Mouse (Mus musculus): Measurements from ENCODE around the gene Med31. TPM values are rescaled to one million over a fixed set of nuclear protein-coding genes. Genes with fewer than 3 reads are reported as not detected.
"Not testable (repeated sequence)": the region's sequence is repeated elsewhere in the genome, so short reads cannot be mapped to it uniquely, and the experiment has no call there.

Med31 gene
- polyA plus RNA-seq, 1 experiment from 2014 or later: 57.6 TPM

- peaks cover 47% of the 10 kb centered on the region for H3K36me3 ChIP-seq
- ATAC-seq (ENCODE audit: low FRiP score): no peak
Measured at GRCm38 (mm10) chr11:72190857-72191256, 24.5 kb downstream of the Med31 start.

GRCm38 (mm10) chr11:72184252-72184651 lies 31.1 kb downstream of the Med31 start:
- WGBS: 85% methylated on average over 4 of the region's 4 CpGs
- no peak overlapping the region for H3K9ac ChIP-seq
- H3K27me3 ChIP-seq: no peaks in the 10 kb centered on the region
- no peak for ATAC-seq (ENCODE audit: low FRiP score)
- H3K4me1 ChIP-seq: no peaks in the 10 kb centered on the region
- H3K36me3 ChIP-seq: peaks cover 51% of the 10 kb centered on the region
- no peak overlapping the region for H3K4me2 ChIP-seq (replicated peaks)
- H3K9me3 ChIP-seq (replicated peaks): no peaks in the 10 kb centered on the region
- no peak overlapping the region for H3K4me3 ChIP-seq
- no peak overlapping the region for H3K27ac ChIP-seq

More at GRCm38 (mm10) chr11:72190857-72191256, 24.5 kb downstream of the Med31 start:
- no peaks in the 10 kb centered on the region for H3K9me3 ChIP-seq (replicated peaks)
- no peak overlapping the region for H3K4me2 ChIP-seq (replicated peaks)
- no peaks in the 10 kb centered on the region for H3K4me1 ChIP-seq
- 85% methylated on average over 1 of the region's 1 CpGs for WGBS
- H3K27ac ChIP-seq: no peak overlapping the region
- H3K27me3 ChIP-seq: no peaks in the 10 kb centered on the region
- H3K4me3 ChIP-seq: no peak overlapping the region
- H3K9ac ChIP-seq: no peak overlapping the region

DNA sequence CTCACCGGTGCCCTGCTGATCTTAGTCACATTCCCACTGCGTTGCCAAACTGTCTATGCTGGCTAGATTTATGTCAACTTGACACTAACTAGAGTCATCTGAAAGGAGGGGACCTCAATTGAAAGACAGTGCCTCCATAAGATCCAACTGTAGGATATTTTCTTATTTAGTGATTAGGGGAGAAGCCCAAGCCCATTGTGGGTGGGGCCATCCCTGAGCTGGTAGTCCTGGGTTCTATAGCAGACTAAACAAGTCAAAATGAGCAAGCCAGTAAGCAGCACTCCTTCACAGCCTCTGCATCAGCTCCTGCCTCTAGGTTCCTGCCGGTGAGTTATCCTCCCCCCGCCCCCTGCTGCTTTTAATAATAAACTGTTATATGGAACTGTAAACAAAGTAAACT lies 34.3 kb downstream of the Med31 start:
- Histone ChIP-seq H3K9ac (no peak overlapping the region), H3K9me3 (replicated peaks) (no peaks in the 10 kb centered on the region), H3K36me3 (peaks cover 46% of the 10 kb centered on the region), H3K4me3 (no peak overlapping the region), H3K27ac (no peak overlapping the region), H3K4me1 (no peaks in the 10 kb centered on the region), H3K4me2 (replicated peaks) (no peak overlapping the region), H3K27me3 (no peaks in the 10 kb centered on the region)
- 86% methylated on average over 4 of the region's 4 CpGs for WGBS
- ATAC-seq (ENCODE audit: low FRiP score): no peak

DNA sequence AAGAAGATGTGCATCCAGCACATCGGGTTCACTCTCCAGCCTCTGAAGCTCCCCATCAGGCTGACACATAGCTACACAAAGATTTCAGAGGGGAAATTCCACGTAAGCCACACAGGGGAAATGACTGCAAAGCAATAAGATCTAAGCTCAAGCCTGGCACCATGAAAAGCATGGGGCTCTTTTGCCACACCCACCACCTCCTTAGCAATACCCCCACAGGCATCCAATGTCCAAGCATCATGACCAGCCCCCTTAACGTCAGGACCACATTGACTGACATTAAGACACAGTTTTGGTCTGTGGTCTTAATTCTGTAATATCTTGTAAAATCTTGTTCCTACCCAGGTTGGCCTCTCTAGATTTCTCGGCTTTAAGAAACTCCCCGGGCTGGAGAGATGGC lies 34.8 kb downstream of the Med31 start:
- 87% methylated on average over 5 of the region's 5 CpGs for WGBS
- H3K4me2 ChIP-seq (replicated peaks): no peak overlapping the region
- H3K9ac ChIP-seq: no peak overlapping the region
- no peaks in the 10 kb centered on the region for H3K9me3 ChIP-seq (replicated peaks)
- H3K4me1 ChIP-seq: no peaks in the 10 kb centered on the region
- no peak overlapping the region for H3K4me3 ChIP-seq
- no peak overlapping the region for H3K27ac ChIP-seq
- ATAC-seq (ENCODE audit: low FRiP score): no peak
- H3K27me3 ChIP-seq: no peaks in the 10 kb centered on the region
- H3K36me3 ChIP-seq: peaks cover 48% of the 10 kb centered on the region

DNA sequence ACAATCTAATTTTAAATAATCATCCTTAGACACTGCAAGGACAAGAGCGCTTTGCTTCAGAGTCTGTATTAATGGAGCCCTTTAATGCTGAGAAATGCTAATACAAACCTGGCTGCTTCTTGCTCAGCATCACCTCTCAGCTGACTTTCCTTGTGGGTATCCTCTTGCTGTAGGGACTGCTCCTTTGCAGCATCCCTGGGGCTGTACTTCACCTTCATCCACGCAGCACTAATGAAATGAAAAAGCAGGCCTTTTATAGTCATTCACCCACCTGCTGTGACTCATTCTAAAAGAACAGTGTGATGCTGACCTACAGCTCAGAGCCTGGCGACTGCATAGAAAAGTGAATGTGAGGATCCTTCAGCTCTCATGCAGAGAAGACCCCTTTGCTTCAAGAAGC lies 38.8 kb downstream of the Med31 start:
- no peak overlapping the region for H3K4me2 ChIP-seq (replicated peaks)
- 24% methylated on average over 3 of the region's 3 CpGs for WGBS
- H3K4me3 ChIP-seq: no peak overlapping the region
- no peak overlapping the region for H3K9ac ChIP-seq
- no peaks in the 10 kb centered on the region for H3K9me3 ChIP-seq (replicated peaks)
- no peak overlapping the region for H3K27ac ChIP-seq
- no peaks in the 10 kb centered on the region for H3K27me3 ChIP-seq
- H3K36me3 ChIP-seq: peaks cover 62% of the 10 kb centered on the region
- H3K4me1 ChIP-seq: no peaks in the 10 kb centered on the region
- ATAC-seq (ENCODE audit: low FRiP score): no peak

DNA sequence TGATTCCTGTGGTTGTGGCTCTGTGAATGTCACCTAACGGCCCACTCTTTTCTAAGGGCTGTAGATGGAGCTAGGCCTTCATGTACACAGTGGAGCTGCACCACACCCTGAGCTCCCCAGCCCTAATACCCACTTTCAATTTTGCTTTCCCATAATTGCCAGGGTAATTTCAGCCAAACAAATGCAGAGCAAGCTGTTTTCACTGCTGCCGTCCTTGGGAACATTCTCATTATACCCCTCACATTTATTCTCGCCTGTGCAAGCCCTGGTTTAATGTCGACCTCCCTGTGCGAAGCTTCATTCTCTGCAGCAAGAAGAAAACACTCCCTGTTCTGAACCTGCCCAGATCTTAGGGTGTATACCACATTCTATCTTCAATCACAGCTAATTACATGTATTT lies 39.4 kb downstream of the Med31 start:
- H3K4me1 ChIP-seq: no peaks in the 10 kb centered on the region
- H3K9ac ChIP-seq: no peak overlapping the region
- H3K36me3 ChIP-seq: peaks cover 57% of the 10 kb centered on the region
- no peak overlapping the region for H3K4me2 ChIP-seq (replicated peaks)
- WGBS: 77% methylated on average over 5 of the region's 5 CpGs
- no peaks in the 10 kb centered on the region for H3K9me3 ChIP-seq (replicated peaks)
- ATAC-seq (ENCODE audit: low FRiP score): no peak
- H3K27ac ChIP-seq: no peak overlapping the region
- H3K4me3 ChIP-seq: no peak overlapping the region
- H3K27me3 ChIP-seq: no peaks in the 10 kb centered on the region

- Histone ChIP-seq H3K9ac (no peak overlapping the region), H3K4me1 (no peaks in the 10 kb centered on the region), H3K4me3 (no peak overlapping the region), H3K27me3 (no peaks in the 10 kb centered on the region), H3K36me3 (peaks cover 60% of the 10 kb centered on the region), H3K9me3 (replicated peaks) (no peaks in the 10 kb centered on the region), H3K27ac (no peak overlapping the region), H3K4me2 (replicated peaks) (no peak overlapping the region)
- no peak for ATAC-seq (ENCODE audit: low FRiP score)
- WGBS: 93% methylated on average over 6 of the region's 6 CpGs
Measured at GRCm38 (mm10) chr11:72174721-72175120, 40.7 kb downstream of the Med31 start.

DNA sequence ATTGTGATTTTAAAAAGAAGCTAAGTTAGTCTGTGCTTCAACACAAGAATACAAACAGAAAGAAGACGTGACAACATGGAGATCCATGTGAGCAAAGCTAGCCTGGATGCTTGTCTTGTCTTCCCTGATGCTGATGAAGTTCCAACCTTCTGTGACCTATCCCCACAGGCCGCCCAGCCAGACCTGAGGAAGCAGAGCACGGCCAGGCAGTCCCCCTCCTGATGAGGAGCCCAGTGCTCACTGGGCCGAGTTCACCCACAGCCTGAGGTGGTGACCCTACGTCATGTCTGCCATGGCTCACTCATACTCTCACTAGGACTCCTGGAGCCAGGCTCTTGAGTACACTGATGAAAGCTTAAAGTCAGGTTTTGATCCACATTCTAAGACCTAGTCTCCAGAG lies 41.9 kb downstream of the Med31 start:
- Histone ChIP-seq H3K4me3 (no peak overlapping the region), H3K36me3 (peaks cover 58% of the 10 kb centered on the region), H3K9ac (no peak overlapping the region), H3K27ac (no peak overlapping the region), H3K4me2 (replicated peaks) (no peak overlapping the region), H3K27me3 (no peaks in the 10 kb centered on the region), H3K4me1 (no peaks in the 10 kb centered on the region), H3K9me3 (replicated peaks) (no peaks in the 10 kb centered on the region)
- 80% methylated on average over 5 of the region's 5 CpGs for WGBS
- no peak for ATAC-seq (ENCODE audit: low FRiP score)

DNA sequence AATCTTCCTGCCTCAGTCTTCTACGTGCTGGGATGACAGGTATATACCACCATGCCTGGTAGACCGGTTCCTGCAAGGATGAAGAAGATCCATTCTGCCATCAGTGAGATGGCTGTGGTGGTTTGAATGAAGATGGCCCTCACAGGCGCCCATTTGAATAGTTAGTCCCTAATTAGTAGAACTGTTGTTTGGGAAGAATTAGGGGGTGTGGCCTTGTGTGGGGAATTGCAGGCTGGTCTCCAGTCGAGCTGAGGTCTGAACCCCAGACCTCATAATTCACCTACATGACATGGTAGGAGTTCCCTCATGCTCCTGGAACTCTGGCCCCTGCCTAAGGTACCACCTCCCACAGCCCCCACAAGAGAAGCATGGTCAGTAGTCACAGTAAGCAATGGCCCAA lies 43.5 kb downstream of the Med31 start:
- not testable (repeated sequence) for H3K4me1 ChIP-seq; H3K27me3 ChIP-seq; H3K9ac ChIP-seq; ATAC-seq (ENCODE audit: low FRiP score); H3K4me3 ChIP-seq; H3K27ac ChIP-seq; H3K9me3 ChIP-seq (replicated peaks); H3K4me2 ChIP-seq (replicated peaks)
- 79% methylated on average over 4 of the region's 4 CpGs for WGBS
- H3K36me3 ChIP-seq: peaks cover 57% of the 10 kb centered on the region

GRCm38 (mm10) chr11:72169871-72170270 lies 45.5 kb downstream of the Med31 start:
- Histone ChIP-seq H3K9ac (no peak overlapping the region), H3K4me2 (replicated peaks) (no peak overlapping the region), H3K4me3 (no peak overlapping the region), H3K27me3 (no peaks in the 10 kb centered on the region), H3K4me1 (no peaks in the 10 kb centered on the region), H3K9me3 (replicated peaks) (no peaks in the 10 kb centered on the region), H3K27ac (no peak overlapping the region), H3K36me3 (peaks cover 63% of the 10 kb centered on the region)
- ATAC-seq (ENCODE audit: low FRiP score): no peak
- 85% methylated on average over 4 of the region's 4 CpGs for WGBS

DNA sequence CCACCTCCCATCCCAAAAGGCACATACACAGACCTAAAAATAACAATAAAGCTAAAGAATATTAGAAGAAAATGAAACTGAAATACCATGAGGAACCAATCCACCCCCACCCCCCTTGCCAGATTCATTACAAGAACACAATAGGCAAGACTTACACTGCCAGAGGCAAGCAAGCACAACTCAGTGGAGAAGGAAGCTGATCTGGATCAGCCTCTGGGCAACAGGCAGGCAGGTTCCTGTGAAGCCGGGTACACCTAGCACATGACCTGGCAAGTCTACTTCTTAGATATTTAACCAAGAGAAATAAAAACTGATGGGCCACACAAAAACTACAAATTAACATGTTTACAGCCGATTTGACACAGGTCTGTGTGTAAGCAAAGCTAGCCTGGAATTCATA lies 52.2 kb downstream of the Med31 start:
- Histone ChIP-seq H3K9me3 (replicated peaks) (no peaks in the 10 kb centered on the region), H3K4me3 (no peak overlapping the region), H3K27ac (no peak overlapping the region), H3K36me3 (peaks cover 62% of the 10 kb centered on the region), H3K9ac (no peak overlapping the region), H3K4me1 (no peaks in the 10 kb centered on the region), H3K4me2 (replicated peaks) (no peak overlapping the region), H3K27me3 (no peaks in the 10 kb centered on the region)
- WGBS: 85% methylated on average over 2 of the region's 2 CpGs
- no peak for ATAC-seq (ENCODE audit: low FRiP score)
